Mouse (Mus musculus) forebrain, embryonic 13.5 days (tissue): Measurements from ENCODE around the gene Pdlim4. TPM values are rescaled to one million over a fixed set of nuclear protein-coding genes. Genes with fewer than 3 reads are reported as not detected.

Experiments
- polyA plus RNA-seq: library from polyadenylated mRNA; unstranded; fragments of >200 nt; fragmentation: Nextera tagmentation; extraction: Ambion mirVana; gene quantifications from 2 replicates; pipeline ENCODE4 v1.2.1, GENCODE M21; 2015

Pdlim4 gene
- polyA plus RNA-seq, 1 experiment from 2014 or later, result 38.3 TPM

Other genes with a start within 250 kb of the Pdlim4 start
- 0.41 TPM in 1 of 2 replicates, not detected in the other for gene Gm12216, start 209.8 kb downstream of the Pdlim4 start, polyA plus RNA-seq
- gene Slc22a5, start 177.4 kb downstream of the Pdlim4 start, polyA plus RNA-seq, result 6.9 and 8.7 TPM in 2 replicates
- 0.80 and 1.7 TPM in 2 replicates for gene Slc22a21, start 88.7 kb downstream of the Pdlim4 start, polyA plus RNA-seq
- 0.21 and 0.74 TPM in 2 replicates for gene Slc22a4, start 40.9 kb downstream of the Pdlim4 start, polyA plus RNA-seq
- gene P4ha2, start 31.1 kb upstream of the Pdlim4 start, polyA plus RNA-seq, result 5.5 and 5.6 TPM in 2 replicates
- gene Csf2, start 180.7 kb upstream of the Pdlim4 start, polyA plus RNA-seq, result not detected in 2 replicates
- not detected in 2 replicates for gene Il3, start 198.3 kb upstream of the Pdlim4 start, polyA plus RNA-seq
- gene Acsl6, start 234.8 kb upstream of the Pdlim4 start, polyA plus RNA-seq, result 24.7 and 26.7 TPM in 2 replicates